In the genomic region with DNA sequence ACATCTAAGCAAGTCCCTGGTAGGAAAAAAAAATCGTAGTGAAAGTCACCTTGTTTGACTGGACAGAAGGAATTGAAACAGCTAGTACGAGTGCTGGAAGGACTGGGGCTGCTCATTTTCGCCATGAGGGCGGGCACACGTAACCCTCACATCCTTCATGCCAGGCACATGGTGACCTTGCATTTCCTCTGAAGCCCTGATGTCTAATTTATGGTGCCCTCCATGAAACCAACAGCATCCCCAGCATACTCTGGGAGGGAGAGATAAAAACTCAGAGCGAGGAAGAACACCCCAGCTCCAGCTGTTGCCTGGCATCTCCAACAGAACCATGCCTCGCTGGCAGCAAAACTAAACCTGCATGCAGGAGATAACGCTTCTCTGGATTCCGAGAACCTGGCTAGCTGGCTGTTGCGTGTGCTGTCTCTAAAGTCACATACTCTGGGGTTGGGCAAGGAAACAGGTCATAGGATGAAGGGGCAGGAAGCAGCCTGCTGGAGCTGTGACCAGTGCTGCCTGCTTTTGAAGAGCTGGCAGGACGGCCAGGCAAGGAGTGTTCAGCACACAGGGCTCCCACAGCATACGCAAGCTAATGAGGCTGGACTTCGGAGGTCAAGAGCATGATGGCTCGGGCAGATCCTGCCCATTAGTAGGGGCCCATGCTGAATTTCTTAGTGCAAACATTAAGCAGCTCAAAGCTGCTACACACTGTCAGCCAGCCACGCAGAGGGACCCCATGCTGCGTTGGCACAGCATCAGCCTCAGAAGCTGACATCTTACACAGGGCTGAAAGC, we compare ENCODE assay signal across 9 mouse cellular contexts.
A peak's percentile ranks its signal among the peaks of the same experiment; 100 is the strongest.
DNase-seq lines count a peak whose midpoint lies in the region; ATAC-seq and TF ChIP-seq lines count a peak whose summit lies in the region.
"Had no signal": no experiment of that assay in that cellular context is flagged by ENCODE, and none has a peak within 500 bp of the region (broad histone marks: within the 10 kb centered on the region; RNA-seq: fewer than 3 reads in every experiment).

No protein-coding gene starts in this region.

- no peaks in the 10 kb centered on the region for H3K27me3 ChIP-seq in erythroblast, embryonic 14.5 days (ENCODE audit: control insufficient read depth)
- no peaks in the 10 kb centered on the region for H3K27me3 ChIP-seq in hindbrain, postnatal 0 days (ENCODE audit: insufficient read depth, low read length)
- no peaks in the 10 kb centered on the region for H3K27me3 ChIP-seq in neural tube, embryonic 14.5 days (ENCODE audit: control insufficient read depth, insufficient read depth, low read length)

- H3K36me3 ChIP-seq in erythroblast, embryonic 14.5 days (ENCODE audit: control insufficient read depth) = peaks cover 2% of the 10 kb centered on the region
- no peaks in the 10 kb centered on the region for H3K36me3 ChIP-seq in hindbrain, postnatal 0 days (ENCODE audit: insufficient read depth, low read length)
- H3K36me3 ChIP-seq in neural tube, embryonic 14.5 days (ENCODE audit: control insufficient read depth, insufficient read depth, low read length) = no peaks in the 10 kb centered on the region

- no peak overlapping the region for H3K4me2 ChIP-seq in hindbrain, postnatal 0 days (ENCODE audit: low read depth, low read length)
- no peak overlapping the region for H3K4me2 ChIP-seq in neural tube, embryonic 14.5 days (ENCODE audit: low read depth, low read length)

- no peaks in the 10 kb centered on the region for H3K9me3 ChIP-seq in erythroblast, embryonic 14.5 days (ENCODE audit: control insufficient read depth, low read length)
- no peaks in the 10 kb centered on the region for H3K9me3 ChIP-seq in hindbrain, postnatal 0 days (ENCODE audit: low read length)
- H3K9me3 ChIP-seq in neural tube, embryonic 14.5 days (ENCODE audit: control insufficient read depth, low read length) = no peaks in the 10 kb centered on the region

- WGBS in hindbrain, postnatal 0 days = 36% methylated on average over 16 of the region's 16 CpGs
- WGBS in neural tube, embryonic 14.5 days = 45% methylated on average over 16 of the region's 16 CpGs

- peak; percentile 75 for ATAC-seq in hindbrain, postnatal 0 days
- ATAC-seq in neural tube, embryonic 14.5 days (ENCODE audit: low read depth) = peak; percentile 80
- ATAC-seq in inflammation-experienced regulatory T-cells, adult 6 months = no peak

- no peak overlapping the region for H3K4me3 ChIP-seq in left cerebral cortex, adult 2 months
- H3K4me3 ChIP-seq in erythroblast, embryonic 14.5 days (replicated peaks) = peak overlapping the region; percentile 60
- H3K4me3 ChIP-seq in hindbrain, postnatal 0 days (ENCODE audit: low read length) = no peak overlapping the region
- H3K4me3 ChIP-seq in neural tube, embryonic 14.5 days (ENCODE audit: low read depth, low read length) = no peak overlapping the region

- no peak overlapping the region; the same call in 1 of the 2 replicates for H3K9ac ChIP-seq in hindbrain, postnatal 0 days (replicated peaks; ENCODE audit: low read length)
- H3K9ac ChIP-seq in neural tube, embryonic 14.5 days (replicated peaks; ENCODE audit: low read depth, low read length) = 0 out of 2 replicates have a peak overlapping the region, but pooled peaks have one; percentile 25

- H3K27ac ChIP-seq in left cerebral cortex, adult 2 months = peak overlapping the region; percentile 16; the same call in 1 of the 2 replicates
- peak overlapping the region; percentile 65 for H3K27ac ChIP-seq in hindbrain, postnatal 0 days
- peak overlapping the region; percentile 57 for H3K27ac ChIP-seq in neural tube, embryonic 14.5 days (ENCODE audit: low read depth, low read length)
- H3K27ac ChIP-seq: kidney, postnatal 0 days had no signal

- TF ChIP-seq CTCF in left cerebral cortex, adult 2 months (IDR thresholded peaks at IDR 0.05) = no peak
- TF ChIP-seq CTCF in hindbrain, postnatal 0 days (IDR thresholded peaks at IDR 0.05; ENCODE audit: low read depth) = no peak

- peak in 1 of 2 experiments; percentile 20 for DNase-seq in left cerebral cortex, adult 2 months (ENCODE audit: extremely low spot score in 1 of 2, low spot score in 2 of 2)
- no peak for DNase-seq in left cerebral cortex, postnatal 36 days (ENCODE audit: low spot score in 2 of 2)
- peak; percentile 91 for DNase-seq in c-Kit-negative CD71-positive TER-119-positive erythroid progenitor cells, embryonic 14.5 days (ENCODE audit: low read depth, low spot score)
- DNase-seq in hindbrain, postnatal 0 days (ENCODE audit: low spot score) = peak; percentile 77
- DNase-seq in left cerebral cortex, adult 18-20 months (ENCODE audit: low spot score in 2 of 2) = no peak

- peaks cover 94% of the 10 kb centered on the region for H3K4me1 ChIP-seq in erythroblast, embryonic 14.5 days (ENCODE audit: control insufficient read depth)
- peaks cover 24% of the 10 kb centered on the region for H3K4me1 ChIP-seq in hindbrain, postnatal 0 days (ENCODE audit: insufficient read depth, low read length)
- H3K4me1 ChIP-seq in neural tube, embryonic 14.5 days (ENCODE audit: control insufficient read depth, insufficient read depth, low read length) = peaks cover 21% of the 10 kb centered on the region

- intact Hi-C loops in left cerebral cortex, adult 2 months (cut with DNase I) = no loop called here
- intact Hi-C loops in left cerebral cortex, postnatal 36 days (cut with DNase I) = no loop called here

Comparison
In these comparisons a context has a peak if more than half of its experiments do, and no peak if none do; other contexts are left out.
1. DNase-seq: peak in c-Kit-negative CD71-positive TER-119-positive erythroid progenitor cells, embryonic 14.5 days (single experiment) and hindbrain, postnatal 0 days (single experiment); none in left cerebral cortex, postnatal 36 days (0 of 2) and left cerebral cortex, adult 18-20 months (0 of 2).
2. Peak in every context shown above with its lines, with median percentiles within 50 percentile points of each other: H3K27ac ChIP-seq.